Mouse (Mus musculus): ENCODE measurements around the gene Haspin. TPM values are rescaled to one million over a fixed set of nuclear protein-coding genes. Genes with fewer than 3 reads are reported as not detected.
"Not testable (repeated sequence)": the region's sequence is repeated elsewhere in the genome, so short reads cannot be mapped to it uniquely, and the experiment has no call there.

The Haspin gene
- total RNA-seq, 2 experiments from 2014 or later: 0.51 to 0.76 TPM

DNA sequence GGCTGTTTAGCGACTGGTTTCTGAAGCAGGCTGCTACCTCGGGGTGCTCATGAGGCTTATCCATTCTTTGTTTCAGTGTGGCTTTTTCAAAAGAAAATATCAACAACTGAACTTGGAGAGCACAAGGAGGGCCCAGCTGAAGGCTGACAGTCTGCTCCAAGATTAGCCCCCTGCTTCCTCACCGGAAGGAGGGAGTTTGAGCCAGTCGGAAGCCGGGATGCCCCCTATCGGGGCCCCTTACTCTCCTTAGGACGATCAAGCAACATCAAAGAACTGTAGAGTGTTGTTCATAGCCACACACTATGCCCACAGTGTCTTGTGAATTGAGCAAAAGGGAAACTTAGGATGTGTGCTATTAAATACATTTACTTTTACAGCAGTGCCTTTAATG, 8.9 kb upstream of the Haspin start:
- no peak for DNase-seq
- intact Hi-C loops (cut with DNase I; ENCODE audit: low total_unique reads): no loop called here

DNA sequence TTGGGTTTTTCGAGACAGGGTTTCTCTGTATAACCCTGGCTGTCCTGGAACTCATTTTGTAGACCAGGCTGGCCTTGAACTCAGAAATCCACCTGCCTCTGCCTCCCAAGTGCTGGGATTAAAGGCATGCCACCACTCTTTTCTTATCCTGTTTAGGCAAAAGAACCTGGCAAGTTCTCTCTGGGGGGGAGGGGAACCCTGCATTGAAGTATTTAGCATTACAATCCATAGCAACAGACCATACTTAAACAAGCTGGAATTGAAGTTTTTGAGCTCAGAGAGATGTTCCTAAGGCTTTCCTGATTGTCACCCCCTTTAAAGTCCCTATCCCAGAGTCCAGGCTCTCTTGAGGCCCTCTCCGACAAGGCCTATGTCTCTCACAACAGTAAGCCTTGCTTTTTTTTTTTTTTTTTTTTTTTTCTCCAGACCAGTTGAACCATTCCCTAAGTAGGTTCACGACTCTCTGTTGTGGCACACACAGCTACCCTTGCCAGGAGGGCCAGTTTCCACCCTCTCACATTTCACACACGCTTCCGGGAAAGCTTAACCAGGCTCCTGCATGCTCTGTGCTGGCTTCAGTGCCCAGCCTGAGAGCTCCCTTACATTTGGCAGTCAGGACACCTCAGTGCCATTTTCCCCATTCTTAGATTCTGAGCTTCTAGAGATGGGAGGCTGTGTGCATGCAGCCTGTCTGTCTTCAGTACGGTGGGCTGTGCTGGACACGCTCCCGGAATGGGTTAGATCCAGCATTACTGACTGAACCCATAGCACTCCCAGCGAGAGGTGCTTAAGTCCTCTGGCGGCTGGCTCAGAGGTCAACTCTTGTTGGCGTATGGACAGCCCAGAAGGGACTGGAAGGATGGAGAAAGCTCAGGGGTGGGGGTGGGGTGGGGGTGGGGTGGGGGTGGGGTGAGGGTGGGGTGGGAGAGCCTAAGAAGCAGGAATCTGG, 8.2 kb upstream of the Haspin start:
- DNase-seq: peak; percentile 46
- intact Hi-C loops (cut with DNase I; ENCODE audit: low total_unique reads): no loop called here

DNA sequence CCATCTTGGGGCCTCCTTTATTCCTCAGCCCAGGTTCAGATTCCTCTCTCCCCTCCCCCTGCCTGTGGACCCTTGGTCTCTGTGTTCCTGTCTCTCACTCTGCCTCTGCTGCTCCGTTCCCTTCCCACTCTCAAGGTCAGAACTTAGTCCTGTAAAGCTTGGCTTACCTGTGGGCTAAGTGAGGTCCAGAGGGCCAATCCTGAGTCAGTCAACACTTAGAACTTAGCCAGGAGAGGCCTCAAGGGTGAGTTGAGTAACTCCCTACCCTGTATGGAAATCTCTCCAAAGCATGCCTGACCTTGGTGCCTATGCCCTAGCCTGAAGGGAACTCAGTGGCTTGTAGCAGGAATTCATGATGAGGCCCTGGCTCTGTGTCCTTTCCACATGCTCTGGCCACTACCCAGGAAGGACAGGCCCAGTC, 6.2 kb upstream of the Haspin start:
- no peak for DNase-seq
- intact Hi-C loops (cut with DNase I; ENCODE audit: low total_unique reads): no loop called here

DNA sequence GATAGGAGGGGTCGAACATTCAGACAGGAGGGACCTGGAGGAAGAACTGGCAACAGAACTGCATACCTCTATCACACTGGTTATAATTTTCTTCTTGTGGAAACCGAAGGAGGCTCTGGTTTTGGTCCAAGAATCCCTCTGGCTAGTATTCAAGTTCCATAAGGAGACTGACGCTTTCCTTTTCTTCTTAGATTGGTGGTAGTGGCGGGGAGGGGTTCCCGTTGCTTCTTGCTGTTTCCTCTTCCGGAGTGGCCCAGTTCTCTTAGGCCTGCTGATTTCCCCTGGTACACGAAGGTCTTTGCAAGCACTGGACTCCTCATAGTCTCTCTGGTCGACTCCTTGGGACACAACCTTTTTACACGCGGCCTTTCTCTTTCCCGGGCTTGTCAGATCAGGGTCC, 978 bp downstream of the Haspin start:
- DNase-seq: no peak
- intact Hi-C loops (cut with DNase I; ENCODE audit: low total_unique reads): loop anchor here (5.0 kb wide), 1 partner anchor 40 kb away; the partner anchor contains the start of genes Emc6 and Tax1bp3

DNA sequence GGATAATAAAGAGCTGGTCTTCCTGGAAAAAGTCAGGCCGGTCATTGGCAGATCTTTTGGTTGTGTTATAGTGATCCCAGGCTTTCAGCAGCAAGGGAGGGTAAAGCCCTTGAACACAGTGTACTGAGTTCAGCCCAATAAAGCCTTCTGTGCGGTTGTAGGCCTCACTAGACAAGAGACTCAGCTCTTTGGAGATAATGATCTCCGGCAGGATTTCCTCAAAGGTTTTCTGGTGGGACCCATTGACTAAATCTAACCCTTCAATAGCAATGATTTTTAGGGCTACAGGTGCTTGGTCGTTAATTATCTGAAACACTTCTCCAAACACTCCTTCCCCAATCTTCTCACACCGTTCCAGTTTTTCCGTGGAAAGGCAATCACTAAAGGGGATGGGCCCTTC, 1.5 kb downstream of the Haspin start:
- intact Hi-C loops (cut with DNase I; ENCODE audit: low total_unique reads): loop anchor here (5.0 kb wide), 1 partner anchor 41 kb away; the partner anchor contains the start of genes Emc6 and Tax1bp3
- DNase-seq: no peak

DNA sequence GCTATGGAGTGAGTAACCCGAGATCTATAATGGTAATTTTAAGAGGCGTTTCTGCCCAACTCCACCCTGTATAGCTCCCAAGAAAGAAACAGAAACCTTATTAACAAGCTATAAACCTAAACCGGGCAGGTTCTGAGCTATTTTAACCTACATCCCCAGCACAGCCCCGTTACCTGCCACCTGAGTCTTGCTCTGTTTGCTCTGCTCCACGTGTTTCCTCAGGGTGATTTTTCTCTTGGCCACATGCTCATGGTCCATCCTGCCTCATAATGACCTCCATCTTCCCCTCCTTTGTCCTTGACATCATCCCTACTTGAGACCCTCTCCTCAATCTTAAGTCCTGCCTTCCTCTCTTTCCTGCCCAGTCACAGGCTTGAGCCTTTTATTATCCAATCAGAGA, 3.9 kb downstream of the Haspin start:
- intact Hi-C loops (cut with DNase I; ENCODE audit: low total_unique reads): no loop called here
- DNase-seq: no peak

DNA sequence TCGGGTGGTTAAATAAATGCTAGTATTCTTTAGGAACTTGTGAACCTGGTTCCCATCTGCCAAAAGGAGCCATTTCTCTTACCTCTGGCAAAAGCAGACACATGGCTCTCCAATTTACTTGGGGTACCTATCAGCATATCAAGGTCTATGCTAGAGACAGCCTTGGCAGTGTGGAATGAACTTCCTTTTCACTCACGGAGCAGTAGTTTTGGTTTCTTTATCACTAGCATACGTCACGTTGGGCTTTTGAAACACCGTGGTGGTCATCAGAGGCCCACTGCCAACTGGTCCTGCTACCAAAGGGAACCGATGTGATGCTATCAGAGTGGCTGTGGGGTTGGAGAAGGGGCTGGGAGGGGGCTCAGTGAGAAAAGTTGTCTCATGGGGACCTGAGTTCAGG, 5.1 kb downstream of the Haspin start:
- no peak for DNase-seq
- intact Hi-C loops (cut with DNase I; ENCODE audit: low total_unique reads): no loop called here

DNA sequence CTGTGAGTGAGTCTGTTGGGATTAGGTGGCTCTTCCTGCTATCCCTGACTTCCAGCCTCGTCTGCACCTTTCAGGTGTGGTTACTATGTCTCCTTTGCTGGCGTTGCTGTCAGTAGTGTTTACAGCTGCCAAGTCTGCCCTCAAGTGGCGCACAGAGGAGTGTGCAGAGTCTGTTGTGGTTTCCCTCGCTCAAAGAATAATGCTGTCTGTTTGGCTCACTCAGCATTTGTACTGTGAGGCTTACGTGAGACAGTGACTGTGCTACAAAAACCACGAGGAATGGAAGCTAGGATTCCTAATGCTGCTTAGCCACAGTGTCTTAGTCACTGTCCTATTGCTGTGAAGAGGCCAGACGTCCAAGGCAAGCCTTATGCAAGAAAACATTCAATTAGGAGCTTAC, 7.1 kb downstream of the Haspin start:
- no peak for DNase-seq
- intact Hi-C loops (cut with DNase I; ENCODE audit: low total_unique reads): no loop called here

DNA sequence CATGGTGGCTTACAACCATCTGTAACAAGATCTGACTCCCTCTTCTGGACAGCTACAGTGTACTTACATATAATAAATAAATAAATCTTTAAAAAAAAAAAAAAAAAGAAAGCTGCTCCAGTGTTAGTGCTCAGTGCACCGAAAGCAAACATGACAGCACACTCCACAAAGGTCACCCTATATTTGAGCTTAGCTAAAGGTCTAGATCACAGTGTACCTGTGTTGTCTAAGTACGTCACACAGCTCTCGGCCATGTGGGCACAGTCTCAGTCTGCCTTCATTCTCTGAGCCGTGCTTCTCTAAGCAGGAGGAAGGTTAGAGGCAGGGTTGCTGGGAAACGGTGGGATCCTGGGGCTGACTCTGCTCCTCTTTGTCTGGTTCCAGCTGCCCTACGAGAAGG, 11.6 kb downstream of the Haspin start:
- no peak for DNase-seq
- intact Hi-C loops (cut with DNase I; ENCODE audit: low total_unique reads): no loop called here

DNA sequence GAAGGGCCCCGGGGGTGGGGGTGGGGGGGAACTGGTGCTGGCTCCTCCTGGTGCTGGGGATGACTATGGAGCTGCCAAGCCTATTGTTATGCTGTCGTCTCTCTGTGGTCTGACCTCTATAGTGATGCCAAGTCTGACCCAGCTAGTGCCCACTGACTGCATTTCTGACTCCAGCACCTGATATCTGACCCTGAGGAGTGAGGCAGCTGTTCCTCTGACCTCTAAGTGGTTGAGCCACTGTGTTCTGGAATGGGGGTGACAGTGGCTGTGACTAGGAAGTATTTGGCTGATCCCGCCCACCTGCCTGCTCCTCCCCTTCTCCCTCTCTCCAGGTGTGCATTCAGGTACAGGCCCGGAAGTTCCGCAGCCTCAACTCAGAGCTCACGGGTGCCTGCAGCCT, 26.7 kb downstream of the Haspin start:
- DNase-seq: no peak

DNA sequence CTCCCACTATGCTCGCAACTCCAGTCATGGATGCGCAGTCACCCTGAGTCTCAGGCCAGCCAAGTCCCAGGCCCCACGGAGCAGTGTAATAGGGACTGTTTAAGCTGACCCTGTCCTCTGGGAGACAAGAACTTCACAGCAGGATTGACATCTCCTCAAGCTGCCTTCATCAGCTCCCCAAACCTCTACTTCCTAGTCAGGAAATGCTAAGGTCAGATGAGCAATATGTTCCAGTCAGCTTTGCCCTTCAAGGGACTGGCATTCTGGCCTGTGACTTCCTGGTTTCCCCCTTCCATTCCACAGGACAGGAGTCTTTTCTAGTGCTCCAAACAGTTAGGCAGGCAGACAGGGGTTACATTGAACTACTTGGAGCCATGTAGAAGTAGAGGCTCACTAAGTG, 28.2 kb downstream of the Haspin start:
- intact Hi-C loops (cut with DNase I; ENCODE audit: low total_unique reads): loop anchor here (10.0 kb wide), 1 partner anchor 105 kb away; no protein-coding TSS in a partner anchor
- no peak for DNase-seq

More for the DNA sequence above, 26.7 kb downstream of the Haspin start:
- intact Hi-C loops (cut with DNase I; ENCODE audit: low total_unique reads): loop anchor here (10.0 kb wide), 1 partner anchor 107 kb away; no protein-coding TSS in a partner anchor

DNA sequence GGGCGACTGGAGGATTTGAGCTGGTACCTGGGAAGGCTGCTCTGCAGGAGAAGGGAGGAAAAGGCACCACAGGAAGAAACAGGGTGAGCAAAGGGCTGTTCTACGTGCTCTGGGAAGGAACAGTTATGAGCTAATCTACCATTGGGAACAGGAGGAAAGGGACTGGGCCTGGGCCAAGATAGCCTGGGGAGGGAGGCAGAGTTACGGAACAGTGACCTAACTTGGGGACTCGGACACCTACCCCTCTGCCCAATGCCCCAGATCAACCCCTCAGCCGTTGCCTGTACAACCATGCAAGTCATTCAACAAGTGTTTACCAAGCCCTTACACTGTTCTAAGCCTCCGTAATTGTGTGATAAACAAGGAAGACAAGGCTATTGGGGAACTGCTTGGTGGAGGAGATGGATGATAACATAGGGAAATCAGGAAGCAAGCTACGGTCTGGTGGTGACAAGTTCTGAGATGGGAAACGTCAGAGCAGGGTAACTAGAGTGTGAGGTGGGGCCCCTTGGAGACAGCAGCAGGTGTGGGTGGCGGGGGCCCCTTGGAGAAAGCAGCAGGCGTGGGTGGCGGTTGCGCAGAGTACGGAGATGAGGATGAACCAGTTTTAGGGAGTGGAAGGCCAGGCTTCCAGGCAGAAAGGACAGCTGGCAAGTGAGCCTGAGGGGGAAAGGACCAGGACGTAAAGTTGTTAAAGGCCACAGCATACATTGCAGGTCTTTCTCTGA, 29.0 kb downstream of the Haspin start:
- no peak for DNase-seq
- intact Hi-C loops (cut with DNase I; ENCODE audit: low total_unique reads): no loop called here

DNA sequence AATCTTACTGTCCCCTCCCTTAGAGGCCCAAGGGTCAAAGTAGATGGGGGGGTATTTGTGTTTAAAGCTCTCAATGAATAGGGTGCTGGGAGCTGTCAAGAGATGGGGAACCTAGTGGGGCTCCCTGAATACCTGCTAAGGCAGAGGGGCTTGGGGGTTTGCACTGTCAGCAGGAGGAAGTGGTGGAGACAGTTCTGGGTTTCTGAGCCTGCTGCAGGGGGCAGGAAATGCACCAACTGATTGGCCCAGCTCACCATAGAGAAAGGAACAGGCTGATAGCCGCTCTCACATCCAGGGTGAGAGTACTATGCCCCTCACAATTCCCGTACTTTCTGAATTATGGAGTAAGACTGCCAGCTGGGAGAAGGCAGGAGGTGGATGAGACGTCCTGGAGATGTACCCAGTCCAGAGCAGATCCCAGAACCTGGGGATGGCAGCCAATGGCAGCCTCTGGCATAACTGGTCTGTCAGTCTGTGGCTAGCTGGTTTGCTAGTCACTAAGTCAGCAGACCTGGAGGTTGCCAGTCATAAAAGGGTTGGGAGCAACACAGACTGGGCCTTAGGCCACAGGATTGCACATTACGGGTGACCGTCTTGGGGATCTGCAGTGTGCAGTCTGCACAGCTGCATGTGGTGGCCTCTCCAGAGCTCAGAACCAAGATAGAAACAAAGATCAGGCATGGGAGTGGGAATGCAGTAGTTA, 29.7 kb downstream of the Haspin start:
- intact Hi-C loops (cut with DNase I; ENCODE audit: low total_unique reads): no loop called here
- no peak for DNase-seq

DNA sequence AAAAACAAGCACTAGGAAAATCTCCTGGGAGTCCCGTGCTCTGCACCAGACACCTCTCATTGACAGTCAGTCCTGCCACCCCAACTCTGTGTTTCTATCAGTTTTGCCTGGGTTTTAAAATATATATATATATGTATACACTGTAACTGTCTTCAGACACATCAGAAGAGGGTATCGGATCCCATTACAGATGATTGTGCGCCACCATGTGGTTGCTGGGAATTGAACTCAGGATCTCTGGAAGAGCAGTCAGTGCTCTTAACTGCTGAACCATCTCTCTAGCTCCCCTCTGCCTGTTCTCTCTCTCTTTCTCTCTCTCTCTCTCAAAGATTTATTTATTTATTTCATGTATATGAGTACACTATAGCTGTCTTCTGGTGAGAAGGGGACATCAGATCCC, 30.7 kb downstream of the Haspin start:
- DNase-seq; intact Hi-C loops (cut with DNase I; ENCODE audit: low total_unique reads): not testable (repeated sequence)

DNA sequence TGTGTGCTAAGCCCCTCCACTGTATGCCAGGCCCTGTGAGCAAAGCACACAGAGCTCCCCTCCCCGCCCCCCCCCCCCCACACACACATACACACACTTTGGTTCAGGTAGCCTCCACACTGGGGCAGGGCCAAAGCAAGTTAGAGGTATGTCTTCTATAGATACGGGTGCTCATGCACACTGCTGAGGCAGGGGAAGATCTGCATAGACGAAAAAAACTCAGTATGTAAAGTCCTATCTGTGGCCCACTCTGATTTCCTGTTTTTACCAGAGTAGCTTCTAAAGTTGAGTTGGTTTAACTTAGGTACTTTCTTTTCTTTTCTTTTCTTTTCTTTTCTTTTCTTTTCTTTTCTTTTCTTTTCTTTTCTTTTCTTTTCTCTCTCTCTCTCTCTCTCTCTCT, 32.8 kb downstream of the Haspin start:
- DNase-seq: no peak
- intact Hi-C loops (cut with DNase I; ENCODE audit: low total_unique reads): no loop called here

DNA sequence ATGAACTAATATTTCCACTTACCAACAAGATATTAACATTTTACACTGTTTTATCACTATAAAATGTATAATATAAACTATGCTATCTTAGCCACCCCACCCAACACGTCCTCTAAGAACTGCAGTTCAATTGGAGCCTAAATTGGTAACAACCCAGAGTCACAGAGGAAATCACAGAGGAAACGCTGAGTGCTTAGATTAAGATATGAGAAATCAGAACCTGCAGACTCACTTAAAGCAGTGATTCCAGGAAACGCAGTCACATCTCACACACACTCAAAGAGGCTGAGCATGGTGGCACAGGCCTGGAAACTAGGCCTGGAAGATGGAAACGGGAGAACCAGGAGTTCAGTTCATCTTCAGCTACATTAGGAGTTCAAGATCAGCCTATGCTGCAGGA, 36.8 kb downstream of the Haspin start:
- intact Hi-C loops (cut with DNase I; ENCODE audit: low total_unique reads): loop anchor here (5.0 kb wide), 1 partner anchor 34 kb away; no protein-coding TSS in a partner anchor
- DNase-seq: no peak

DNA sequence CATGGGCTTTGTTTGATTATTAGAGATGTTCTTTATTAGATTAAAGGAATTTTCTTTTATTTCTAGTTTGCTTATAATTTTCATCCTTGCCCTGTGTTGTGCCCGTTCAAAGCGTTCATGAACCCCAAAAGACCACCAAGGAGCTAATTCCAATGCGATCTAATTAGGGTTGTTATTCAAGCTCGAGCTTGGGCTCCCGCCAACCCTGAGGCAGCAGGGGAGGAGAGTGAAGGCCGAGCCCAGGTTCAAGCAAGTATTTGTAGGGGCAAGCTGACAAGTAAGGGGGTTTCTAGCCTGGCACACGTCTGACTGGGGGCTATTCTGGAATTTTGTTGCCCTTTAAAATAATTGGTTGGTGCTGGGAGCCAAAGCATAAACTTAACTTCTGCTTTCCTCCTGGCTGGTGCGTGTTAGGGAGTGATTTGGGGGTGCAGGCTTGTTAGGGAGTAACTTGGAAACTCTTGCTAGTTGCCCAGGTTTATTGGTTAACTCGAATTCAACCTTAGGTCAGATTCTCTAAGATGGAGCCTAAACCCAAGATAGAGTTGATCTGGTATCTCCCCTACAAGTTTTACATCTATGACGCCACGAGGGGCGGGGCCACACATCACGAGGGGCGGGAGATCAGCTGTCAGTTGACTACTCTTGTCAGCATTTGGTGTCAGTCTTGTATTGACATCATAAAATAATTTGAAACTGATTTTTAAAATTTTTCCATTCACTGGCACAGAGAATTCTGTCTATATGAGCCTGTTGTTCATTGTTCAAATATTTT, 37.9 kb downstream of the Haspin start:
- DNase-seq: no peak
- intact Hi-C loops (cut with DNase I; ENCODE audit: low total_unique reads): loop anchor here (5.0 kb wide), 1 partner anchor 33 kb away; no protein-coding TSS in a partner anchor

DNA sequence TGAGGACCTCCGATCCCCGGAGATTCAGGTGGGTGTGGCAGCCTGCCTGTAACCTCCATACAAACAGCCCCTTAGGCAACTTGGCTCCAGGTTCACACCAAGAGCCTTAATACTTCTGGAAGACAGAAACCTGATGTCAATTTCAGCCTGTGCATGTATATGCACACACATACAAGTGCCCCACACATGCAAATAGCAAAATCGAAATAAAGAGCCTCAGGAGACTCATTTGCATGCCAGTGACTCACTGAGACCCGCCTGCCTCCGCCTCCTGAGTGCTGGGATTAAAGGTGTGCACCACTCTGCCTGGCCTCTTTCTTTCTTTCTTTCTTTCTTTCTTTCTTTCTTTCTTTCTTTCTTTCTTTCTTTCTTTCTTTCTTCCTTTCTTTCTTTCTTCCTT, 39.2 kb downstream of the Haspin start:
- DNase-seq: no peak
- intact Hi-C loops (cut with DNase I; ENCODE audit: low total_unique reads): no loop called here
